Mouse (Mus musculus) natural killer cell, adult 2 months (primary cell): ENCODE measurements around the gene Arhgap25.
"Not testable (repeated sequence)": the region's sequence is repeated elsewhere in the genome, so short reads cannot be mapped to it uniquely, and the experiment has no call there.

Source experiments
- DNase-seq, 2 experiments: peaks; one replicate each; pipeline ENCODE4 v3.0.0; 2022; ENCODE audit warnings: low spot score in 2 of 2

Arhgap25 gene

DNA sequence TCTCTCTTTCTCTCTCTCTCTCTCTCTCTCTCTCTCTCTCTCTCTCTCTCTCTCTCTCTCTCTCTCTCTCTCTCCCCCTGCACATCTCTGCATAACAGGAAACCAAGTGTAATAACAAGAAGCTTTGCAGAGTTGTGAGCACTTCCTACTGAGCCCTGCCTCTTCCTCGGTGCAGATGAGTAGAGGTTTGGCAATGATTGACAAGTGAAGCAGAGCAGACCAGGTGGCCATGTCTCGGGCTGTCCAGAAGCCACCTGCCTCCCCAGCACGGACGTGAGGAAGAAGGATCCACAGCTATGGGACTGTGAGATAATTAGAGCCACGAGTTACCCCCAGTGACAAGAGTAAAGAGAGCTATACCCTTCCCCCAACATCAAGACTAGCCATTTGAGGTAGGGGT, 29.1 kb downstream of the Arhgap25 start:
- DNase-seq, result peak; percentile 42 to 64

DNA sequence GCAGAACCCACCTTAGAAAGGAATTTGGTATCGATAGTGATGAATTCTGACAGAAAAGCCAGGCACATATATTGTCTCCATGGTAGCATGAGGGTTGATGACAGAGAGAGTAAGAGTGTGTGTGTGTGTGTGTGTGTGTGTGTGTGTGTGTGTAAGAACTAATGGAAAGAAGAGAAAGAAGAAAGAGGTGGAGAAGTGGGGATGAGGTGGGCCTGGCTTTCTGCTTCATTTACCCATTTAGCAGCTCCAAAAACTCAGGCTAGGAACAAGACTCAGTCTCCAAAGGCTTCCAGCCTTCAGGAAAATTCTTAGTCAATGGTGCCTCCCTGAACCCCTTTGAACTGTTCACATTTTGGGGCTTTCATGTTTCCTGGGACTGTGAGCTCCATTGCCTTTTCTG, 29.5 kb downstream of the Arhgap25 start:
- no peak for DNase-seq

GRCm38 (mm10) chr6:87502831-87503286, 30.2 kb downstream of the Arhgap25 start:
- peak; percentile 87 to 89 for DNase-seq

GRCm38 (mm10) chr6:87502411-87502810, 30.6 kb downstream of the Arhgap25 start:
- no peak for DNase-seq

DNA sequence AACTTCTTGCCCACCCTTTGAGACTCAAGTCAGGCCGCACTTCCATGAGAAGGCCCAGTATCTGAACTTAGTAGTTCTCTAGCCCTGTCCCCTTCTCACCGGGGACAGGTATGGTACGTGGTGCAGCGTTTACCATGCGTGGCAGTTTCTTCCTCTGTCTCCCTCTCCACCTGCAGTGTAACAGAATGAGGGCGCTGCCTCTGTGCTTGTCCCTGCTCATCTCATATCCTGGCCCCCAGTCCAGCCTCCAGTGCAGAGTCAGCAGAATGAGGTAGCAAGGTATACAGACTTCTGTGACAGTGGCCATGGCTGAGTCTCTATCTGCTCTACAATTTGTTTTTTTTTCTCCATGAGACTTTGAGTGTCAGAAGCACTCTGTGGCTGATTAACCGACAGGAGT, 32.4 kb downstream of the Arhgap25 start:
- no peak for DNase-seq

GRCm38 (mm10) chr6:87499791-87500190, 33.3 kb downstream of the Arhgap25 start:
- peak in 1 of 2 experiments; percentile 37 for DNase-seq

DNA sequence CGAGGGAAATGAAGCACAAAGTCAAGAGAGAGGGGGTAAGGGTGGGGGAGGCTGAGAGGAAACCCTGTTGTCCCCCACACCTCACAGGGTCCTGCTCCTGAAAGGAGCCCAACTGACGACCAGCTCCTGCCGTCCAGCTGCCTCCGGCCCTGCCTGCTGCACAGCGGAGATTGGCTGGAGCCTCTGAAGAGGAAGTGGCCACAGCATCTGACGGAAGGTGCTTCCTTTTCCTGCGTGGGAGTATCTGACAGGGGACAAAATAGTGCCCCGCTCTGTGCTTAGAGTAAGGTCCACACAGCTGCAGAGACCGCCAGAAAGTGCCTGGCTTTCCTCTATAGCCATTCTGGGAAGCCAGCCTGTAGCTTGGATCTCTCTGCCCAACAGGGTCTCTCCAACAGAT, 36.9 kb downstream of the Arhgap25 start:
- DNase-seq, result peak; percentile 63 to 70

DNA sequence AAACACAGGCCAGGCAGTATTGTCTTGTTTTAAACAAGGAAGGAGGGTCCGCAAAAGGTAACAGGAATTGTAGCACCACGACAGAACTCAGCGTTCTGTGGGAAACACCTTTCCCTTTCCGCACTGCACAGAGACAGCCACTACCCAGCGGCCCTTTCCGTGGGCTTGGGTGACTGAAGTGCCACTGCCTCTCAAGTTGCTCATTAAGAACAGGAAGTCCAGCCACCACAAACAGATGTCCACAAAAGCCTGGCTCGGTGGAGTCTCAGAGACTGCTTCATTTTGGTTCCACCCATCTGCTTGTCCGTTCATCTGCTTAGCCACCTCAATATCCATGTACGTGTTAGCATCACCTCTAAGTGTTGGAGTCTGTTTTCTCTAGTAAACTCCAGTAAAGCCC, 38.7 kb downstream of the Arhgap25 start:
- peak; percentile 72 to 77 for DNase-seq

GRCm38 (mm10) chr6:87487657-87488426, 45.2 kb downstream of the Arhgap25 start:
- peak in 1 of 2 experiments; percentile 38 for DNase-seq

DNA sequence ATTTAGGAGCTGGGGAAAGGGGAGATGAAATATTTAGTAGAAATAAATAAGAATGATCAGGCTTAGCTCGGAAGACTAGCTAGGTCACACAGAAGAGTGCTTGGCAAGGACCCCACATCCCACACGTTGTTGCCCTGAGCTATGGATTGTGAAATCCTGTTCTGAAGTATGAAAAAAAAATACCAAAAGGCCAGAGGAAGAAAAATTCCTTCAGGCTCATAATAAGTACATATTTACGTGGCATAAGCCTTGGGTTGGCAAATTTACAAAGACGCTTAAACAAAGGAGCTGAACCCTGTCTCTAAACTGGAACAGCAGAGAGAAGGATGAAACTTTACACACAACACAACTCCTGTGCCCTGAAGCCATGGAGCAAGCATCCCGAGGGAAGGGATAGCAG, 48.3 kb downstream of the Arhgap25 start:
- no peak for DNase-seq

DNA sequence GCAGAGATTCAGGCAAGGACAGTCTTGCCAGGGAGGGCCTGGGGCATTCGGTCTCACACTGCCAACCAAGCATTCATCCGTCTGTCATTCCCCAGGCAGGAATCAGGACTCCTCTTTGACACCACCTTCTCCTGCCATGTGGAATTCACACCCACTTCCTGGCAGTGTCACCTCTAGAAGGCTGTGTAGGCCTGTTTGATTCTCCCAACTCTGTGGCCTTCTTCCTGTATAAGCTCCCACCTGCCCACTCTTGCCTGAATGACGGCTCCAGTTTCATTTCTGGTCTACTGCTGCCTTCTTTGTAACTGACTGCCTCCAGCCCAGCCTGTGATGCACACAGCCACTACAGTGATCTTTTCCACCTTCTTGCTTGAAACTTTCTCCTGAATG, 49.2 kb downstream of the Arhgap25 start:
- no peak for DNase-seq

DNA sequence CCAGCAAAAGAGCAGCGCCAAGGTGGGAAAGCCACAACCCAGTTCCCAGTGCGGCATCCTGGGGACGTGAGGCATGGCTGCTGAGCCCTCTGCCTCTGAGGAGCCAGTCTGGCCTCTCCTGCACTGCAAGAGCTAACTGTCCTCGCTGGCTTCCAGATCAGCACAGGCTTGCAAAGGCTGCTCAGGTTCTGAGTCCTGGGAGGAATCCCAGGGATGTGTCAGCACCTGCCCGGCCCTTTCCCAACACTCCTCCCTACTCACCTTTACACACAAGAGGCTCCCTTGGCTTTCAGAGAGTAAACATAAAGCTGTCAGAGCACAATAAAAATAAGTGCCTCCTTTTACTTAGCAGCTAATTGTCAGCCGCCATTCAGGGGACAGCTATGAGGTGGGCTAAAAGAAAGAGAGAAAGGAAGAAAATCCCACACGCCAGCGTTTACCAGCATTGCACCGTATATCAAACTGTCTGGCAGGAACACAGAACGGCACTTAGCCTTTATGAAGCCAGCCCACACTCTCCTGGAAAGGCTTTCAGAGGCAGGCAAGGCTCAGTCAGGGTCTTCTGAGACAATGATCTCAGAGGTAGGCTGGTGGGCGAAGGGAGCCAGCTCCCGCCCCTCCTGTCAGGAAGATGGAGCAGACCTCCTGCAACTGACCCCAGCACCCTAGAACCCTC, 49.7 kb downstream of the Arhgap25 start:
- no peak for DNase-seq

DNA sequence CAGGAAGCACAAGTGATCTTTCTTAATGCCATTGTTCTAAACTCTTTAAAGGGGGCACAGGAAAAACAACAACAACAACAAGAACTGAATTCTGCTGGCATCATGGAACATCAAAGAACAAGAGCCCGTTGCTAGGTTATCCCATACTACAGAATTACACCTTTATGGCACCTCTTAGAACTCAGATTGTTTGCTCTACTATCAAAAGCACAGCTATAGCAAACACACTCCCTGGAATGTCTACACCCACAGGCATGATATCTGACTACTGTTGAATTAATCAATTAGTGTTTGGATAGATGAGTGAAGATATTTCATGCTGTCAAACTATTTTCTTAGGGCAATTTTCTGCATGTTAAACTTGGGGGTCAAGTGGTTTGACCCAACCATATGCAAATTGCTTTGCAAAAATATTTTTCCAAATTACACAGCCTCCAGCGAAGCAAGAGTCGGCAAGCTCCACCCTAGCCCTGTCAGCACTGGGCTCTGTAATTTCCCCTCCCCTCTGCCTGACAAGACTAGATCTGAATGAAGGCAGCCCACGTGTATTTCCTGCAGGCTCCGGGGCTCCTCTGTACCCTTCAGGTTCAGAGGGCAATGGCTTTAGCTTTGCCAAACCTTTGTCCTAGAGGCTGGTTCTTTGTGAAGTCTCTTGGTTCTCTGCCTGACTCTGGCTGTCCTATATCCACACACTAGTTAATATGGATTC, 53.6 kb downstream of the Arhgap25 start:
- DNase-seq, result no peak

- no peak for DNase-seq
These were observed 54.2 kb downstream of the Arhgap25 start for GRCm38 (mm10) chr6:87478847-87479246.

GRCm38 (mm10) chr6:87475223-87475622, 57.8 kb downstream of the Arhgap25 start:
- no peak for DNase-seq

GRCm38 (mm10) chr6:87470098-87470497, 63.0 kb downstream of the Arhgap25 start:
- DNase-seq, result not testable (repeated sequence)

- no peak for DNase-seq
These were observed 64.7 kb downstream of the Arhgap25 start for GRCm38 (mm10) chr6:87468372-87468771.

GRCm38 (mm10) chr6:87467373-87467772, 65.7 kb downstream of the Arhgap25 start:
- no peak for DNase-seq

GRCm38 (mm10) chr6:87466221-87466620, 66.8 kb downstream of the Arhgap25 start:
- DNase-seq, result peak; percentile 53 to 66

DNA sequence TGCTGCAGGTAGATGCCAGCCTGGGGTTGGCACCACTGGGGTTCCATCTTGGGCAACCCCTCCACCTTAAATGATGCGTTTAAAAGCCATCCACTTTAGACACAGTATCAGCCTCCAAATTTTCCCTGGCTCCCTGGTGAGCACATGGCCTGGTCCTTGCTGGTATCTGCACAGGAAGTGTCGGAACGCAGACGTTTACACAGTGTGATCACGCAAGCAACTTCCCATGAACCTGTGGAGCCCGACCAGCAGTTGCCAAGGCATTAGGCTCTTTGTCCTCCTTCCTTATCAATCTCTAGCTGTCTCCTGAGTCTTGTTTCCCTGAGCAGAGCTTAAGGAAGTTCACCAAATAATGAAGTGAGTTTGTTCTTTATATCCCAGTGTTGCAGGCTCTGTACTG, 77.6 kb downstream of the Arhgap25 start:
- DNase-seq, result no peak

DNA sequence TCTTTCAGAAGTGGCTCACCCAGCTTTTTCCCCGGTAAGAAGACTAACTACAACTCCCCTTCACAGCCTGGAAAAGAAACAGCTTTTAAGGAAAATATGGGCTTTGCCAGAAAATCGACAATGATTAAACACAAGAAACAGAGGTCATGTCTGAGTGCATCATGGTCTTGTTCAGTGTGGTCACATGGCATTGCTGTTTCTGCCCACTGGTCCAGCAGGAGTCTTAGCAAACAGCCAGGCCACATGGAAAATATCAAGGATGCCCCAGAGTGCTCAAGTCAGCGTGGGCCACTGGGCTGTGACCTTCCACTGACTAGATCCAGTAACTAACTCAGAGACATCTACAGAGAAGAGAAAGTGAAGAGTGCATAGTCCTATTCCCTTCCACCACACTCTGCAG, 81.3 kb downstream of the Arhgap25 start:
- DNase-seq, result no peak

DNA sequence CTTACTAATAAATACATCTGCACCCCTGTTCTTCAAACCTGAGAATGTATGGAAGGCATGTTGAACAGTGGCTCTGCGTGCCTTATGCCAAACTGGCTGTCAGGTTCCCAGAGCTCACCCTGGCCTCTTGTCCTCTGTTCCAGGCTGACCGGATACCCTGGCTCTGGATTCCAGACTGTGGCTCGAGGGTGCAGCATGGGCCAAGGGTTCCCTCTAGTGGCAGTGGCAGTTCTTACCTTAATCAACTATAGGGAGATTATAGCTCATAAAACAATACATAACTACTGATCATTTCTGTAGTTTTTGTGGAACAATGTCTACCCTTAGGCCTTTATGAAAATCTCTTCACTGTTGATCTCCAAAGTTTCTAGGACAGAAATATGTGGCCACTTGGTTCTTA, 82.0 kb downstream of the Arhgap25 start:
- peak in 1 of 2 experiments; percentile 11 for DNase-seq

- no peak for DNase-seq
These were observed 83.5 kb downstream of the Arhgap25 start for GRCm38 (mm10) chr6:87449534-87449933.
